Mouse (Mus musculus) lung, embryonic 16.5 days (tissue): ENCODE results near the gene Atm. TPM values are rescaled to one million over a fixed set of nuclear protein-coding genes. Genes with fewer than 3 reads are reported as not detected.

ENCODE experiments used
- ATAC-seq: fragments of 200-750 bp; cut with Nextera tagmentation; 2 replicates; pipeline ENCODE4 v1.8.0; 2017; ENCODE audit warnings: low read depth, mild to moderate bottlenecking, moderate library complexity
- H3K27ac ChIP-seq: fragments of 300-500 bp; sonication (generic); 2 replicates; pipeline ENCODE4 v1.5.1; 2014; ENCODE audit warnings: mild to moderate bottlenecking, control low read depth, low read length
- H3K27me3 ChIP-seq: fragments of 300-500 bp; sonication (generic); 2 replicates; pipeline ENCODE4 v1.6.1; 2014; ENCODE audit warnings: low read depth, low read length, mixed read lengths; ENCODE audit not compliant: control insufficient read depth, insufficient read depth
- H3K36me3 ChIP-seq: fragments of 300-500 bp; sonication (generic); 2 replicates; pipeline ENCODE4 v1.6.1; 2014; ENCODE audit warnings: low read length; ENCODE audit not compliant: control insufficient read depth, insufficient read depth
- H3K4me1 ChIP-seq: fragments of 300-500 bp; sonication (generic); replicated peaks from 2 replicates; pipeline ENCODE4 v1.6.1; 2014; ENCODE audit warnings: low read length, mixed read lengths; ENCODE audit not compliant: control insufficient read depth, insufficient read depth
- H3K4me2 ChIP-seq: fragments of 300-500 bp; sonication (generic); 2 replicates; pipeline ENCODE4 v1.6.1; 2014; ENCODE audit warnings: low read depth, low read length, control low read depth
- H3K4me3 ChIP-seq: fragments of 300-500 bp; sonication (generic); 2 replicates; pipeline ENCODE4 v1.5.1; 2014; ENCODE audit warnings: mild to moderate bottlenecking, low read length, control low read depth
- H3K9ac ChIP-seq: fragments of 300-500 bp; sonication (generic); 2 replicates; pipeline ENCODE4 v1.6.1; 2014; ENCODE audit warnings: low read length, control low read depth
- H3K9me3 ChIP-seq: fragments of 300-500 bp; sonication (generic); 2 replicates; pipeline ENCODE4 v1.6.1; 2016; ENCODE audit warnings: low read length; ENCODE audit not compliant: control insufficient read depth
- WGBS: fragments of 180-500 bp; shearing (Covaris S2); extraction: QIAGEN DNeasy Blood & Tissue Kit; methylation state at CpG from one replicate; pipeline ENCODE4 v1.1.7; 2014; 5-methylcytosine and 5-hydroxymethylcytosine counted together
- polyA plus RNA-seq: library from polyadenylated mRNA; unstranded; fragments of >200 nt; fragmentation: Nextera tagmentation; extraction: Ambion mirVana; gene quantifications from 2 replicates; pipeline ENCODE4 v1.2.1, GENCODE M21; 2015

The Atm gene
- 8.9 and 9.9 TPM in 2 replicates for polyA plus RNA-seq

DNA sequence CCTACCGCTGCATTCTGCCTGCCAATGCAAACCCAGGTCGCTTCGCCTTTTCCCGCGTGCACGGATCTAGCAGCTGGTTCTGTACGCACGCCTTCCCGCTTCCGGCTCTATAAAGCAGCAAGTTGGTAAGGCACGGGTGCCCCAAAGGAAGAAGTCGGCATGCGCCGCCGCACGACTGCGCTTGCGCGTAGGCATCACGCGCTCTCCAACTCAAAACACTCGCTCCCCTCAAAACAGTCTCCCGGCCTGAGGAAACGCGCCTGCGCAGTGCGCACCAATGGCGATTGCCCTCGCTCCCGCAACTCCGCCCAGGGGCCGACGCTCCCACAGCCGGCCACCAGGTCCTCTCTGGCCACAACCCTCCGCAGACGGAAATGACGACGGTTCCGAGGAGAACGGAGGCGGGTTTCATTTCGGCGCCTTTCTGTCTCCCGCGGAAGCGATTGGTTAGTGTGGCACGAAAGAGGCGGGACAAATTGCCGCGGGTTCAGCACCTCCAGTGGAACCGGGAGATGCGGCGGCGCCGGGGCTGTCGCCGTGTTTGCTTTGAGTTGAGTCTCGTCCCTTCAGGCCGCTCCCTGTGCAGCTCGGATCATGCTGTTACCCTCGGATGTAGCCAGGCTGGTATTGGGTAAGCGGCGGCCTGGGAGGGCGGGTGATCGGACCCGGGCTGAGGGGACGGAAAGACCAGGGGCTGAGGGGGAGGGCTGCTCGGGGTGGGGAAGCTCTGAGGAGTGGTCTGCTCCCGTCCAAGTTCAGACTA is at the start of gene Atm, which contains the start of gene Npat:
Gene Atm, minus strand, starts transcription at position 183 of the 763 bp plus-strand sequence.
Gene Npat, plus strand, starts transcription at position 490 of the 763 bp plus-strand sequence.
- WGBS = under 1% methylated on average over 69 of the region's 69 CpGs
- ATAC-seq = peak; percentile 100

DNA sequence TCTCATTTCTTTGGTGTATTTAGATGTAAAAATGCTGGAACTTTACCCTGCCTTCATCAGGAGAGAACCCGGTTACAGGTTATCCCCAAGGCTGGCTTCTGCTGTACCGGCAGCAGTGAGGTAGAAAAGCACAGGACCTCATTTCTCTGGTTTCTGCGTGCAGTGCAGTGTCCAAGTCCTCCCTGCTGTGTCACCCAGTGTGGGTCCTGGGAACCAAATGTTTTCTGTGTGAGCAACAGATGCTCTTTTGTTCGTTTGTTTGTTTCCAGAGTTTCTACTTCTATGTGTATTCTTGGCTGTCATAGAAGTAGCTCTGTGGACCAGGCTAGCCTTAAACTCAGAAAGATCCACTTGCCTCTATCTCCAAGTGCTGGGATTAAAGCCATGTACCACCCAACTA is 45.3 kb upstream of the Atm start:
- Histone ChIP-seq H3K27me3 (no peaks in the 10 kb centered on the region), H3K27ac (no peak overlapping the region), H3K9ac (no peak overlapping the region), H3K36me3 (peaks cover 39% of the 10 kb centered on the region), H3K9me3 (no peaks in the 10 kb centered on the region), H3K4me2 (no peak overlapping the region), H3K4me1 (no peaks in the 10 kb centered on the region), H3K4me3 (no peak overlapping the region)
- ATAC-seq = no peak
- 82% methylated on average over 4 of the region's 4 CpGs for WGBS

More for the DNA sequence above, at the start of gene Atm, which contains the start of gene Npat:
- H3K4me1 ChIP-seq = peaks cover 11% of the 10 kb centered on the region
- H3K27ac ChIP-seq = peak within 1 kb of the TSS; percentile 93
- peak within 1 kb of the TSS; percentile 87 for H3K9ac ChIP-seq
- H3K36me3 ChIP-seq = no peaks in the 10 kb centered on the region
- H3K27me3 ChIP-seq = no peaks in the 10 kb centered on the region
- H3K4me3 ChIP-seq = peak within 1 kb of the TSS; percentile 77
- H3K9me3 ChIP-seq = no peaks in the 10 kb centered on the region
- H3K4me2 ChIP-seq = peak within 1 kb of the TSS; percentile 95

DNA sequence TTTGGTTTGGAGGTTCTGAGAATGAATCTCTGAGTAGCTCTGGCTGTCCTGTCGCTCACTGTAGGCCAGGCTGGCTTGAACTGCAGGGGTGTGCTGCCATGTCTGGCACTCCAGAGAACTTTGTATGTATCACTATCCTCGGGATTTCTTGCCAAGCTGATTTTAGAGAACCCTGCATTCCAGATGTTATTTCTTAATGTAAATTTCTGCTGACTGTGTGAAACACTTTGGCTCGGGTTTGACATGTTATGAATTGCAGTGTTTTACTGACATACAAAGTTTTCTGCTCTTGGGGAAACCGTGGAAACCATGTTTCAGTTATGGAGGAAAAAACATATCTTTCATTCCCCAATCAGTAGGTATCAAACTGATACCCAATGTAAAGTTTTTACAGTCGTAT is 39.2 kb upstream of the Atm start:
- no peaks in the 10 kb centered on the region for H3K27me3 ChIP-seq
- H3K36me3 ChIP-seq = peaks cover 19% of the 10 kb centered on the region
- H3K4me2 ChIP-seq = no peak overlapping the region
- 69% methylated on average over 5 of the region's 5 CpGs for WGBS
- H3K9ac ChIP-seq = no peak overlapping the region
- no peak overlapping the region for H3K4me3 ChIP-seq
- ATAC-seq = no peak
- no peaks in the 10 kb centered on the region for H3K4me1 ChIP-seq
- no peaks in the 10 kb centered on the region for H3K9me3 ChIP-seq
- no peak overlapping the region for H3K27ac ChIP-seq

DNA sequence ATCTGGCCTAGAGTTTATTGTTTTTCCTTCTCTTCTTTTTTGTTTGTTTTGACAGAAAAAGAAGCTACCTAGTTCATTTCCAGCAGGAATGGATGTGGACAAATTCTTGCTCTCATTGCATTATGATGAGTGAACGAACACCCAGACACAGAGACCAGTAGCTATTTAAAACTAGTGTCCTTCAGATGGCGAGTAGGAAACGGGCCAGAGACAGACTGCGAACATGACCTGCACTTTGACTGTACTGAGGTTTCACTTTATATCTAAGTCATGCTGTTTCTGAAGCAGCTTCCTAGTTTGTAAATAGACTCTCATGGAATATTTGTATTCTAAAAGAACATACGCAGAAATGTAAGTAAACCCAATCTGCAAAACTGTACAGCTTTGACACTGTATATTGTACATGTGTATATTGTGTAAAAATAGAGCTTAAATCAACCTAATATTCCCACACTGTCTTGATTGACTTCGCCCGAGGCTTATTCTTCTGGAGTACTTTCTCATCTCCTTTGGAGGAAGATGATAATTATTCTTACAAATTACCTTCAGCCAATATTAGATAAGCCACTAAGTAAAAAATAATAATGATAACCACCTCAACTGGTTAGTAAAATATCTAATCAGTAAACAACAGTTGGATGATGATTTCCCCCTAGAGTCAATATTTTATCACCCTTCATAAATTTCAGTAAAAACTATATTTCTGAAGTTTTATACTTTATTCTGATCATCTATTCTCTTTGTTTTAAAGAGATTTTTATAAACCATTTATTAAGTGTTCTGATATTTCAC is 36.2 kb upstream of the Atm start:
- Histone ChIP-seq H3K27me3 (no peaks in the 10 kb centered on the region), H3K36me3 (peaks cover 19% of the 10 kb centered on the region), H3K4me3 (no peak overlapping the region), H3K4me2 (no peak overlapping the region), H3K9me3 (no peaks in the 10 kb centered on the region), H3K9ac (no peak overlapping the region), H3K27ac (no peak overlapping the region), H3K4me1 (no peaks in the 10 kb centered on the region)
- ATAC-seq = no peak
- WGBS = 88% methylated on average over 7 of the region's 7 CpGs

DNA sequence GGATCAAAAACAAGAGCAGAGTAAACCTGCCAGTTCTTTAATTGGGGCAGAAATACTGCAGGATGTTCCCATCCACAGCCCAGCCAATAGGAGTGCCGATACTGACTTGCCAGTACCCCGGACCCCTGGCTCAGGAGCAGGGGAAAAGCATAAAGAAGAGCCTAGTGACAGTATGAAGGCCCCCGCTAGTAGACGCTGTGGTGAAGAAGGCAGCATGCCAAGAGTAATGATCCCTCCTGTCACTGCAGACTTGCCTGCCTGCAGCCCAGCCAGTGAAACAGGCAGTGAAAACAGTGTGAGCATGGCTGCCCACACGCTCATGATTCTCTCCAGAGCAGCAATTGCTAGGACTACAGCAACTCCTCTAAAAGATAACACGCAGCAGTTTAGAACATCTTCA is 34.1 kb upstream of the Atm start:
- Histone ChIP-seq H3K36me3 (peaks cover 31% of the 10 kb centered on the region), H3K9me3 (no peaks in the 10 kb centered on the region), H3K27me3 (no peaks in the 10 kb centered on the region), H3K9ac (no peak overlapping the region), H3K4me1 (no peaks in the 10 kb centered on the region), H3K4me3 (no peak overlapping the region), H3K4me2 (no peak overlapping the region), H3K27ac (no peak overlapping the region)
- 84% methylated on average over 6 of the region's 6 CpGs for WGBS
- no peak for ATAC-seq

DNA sequence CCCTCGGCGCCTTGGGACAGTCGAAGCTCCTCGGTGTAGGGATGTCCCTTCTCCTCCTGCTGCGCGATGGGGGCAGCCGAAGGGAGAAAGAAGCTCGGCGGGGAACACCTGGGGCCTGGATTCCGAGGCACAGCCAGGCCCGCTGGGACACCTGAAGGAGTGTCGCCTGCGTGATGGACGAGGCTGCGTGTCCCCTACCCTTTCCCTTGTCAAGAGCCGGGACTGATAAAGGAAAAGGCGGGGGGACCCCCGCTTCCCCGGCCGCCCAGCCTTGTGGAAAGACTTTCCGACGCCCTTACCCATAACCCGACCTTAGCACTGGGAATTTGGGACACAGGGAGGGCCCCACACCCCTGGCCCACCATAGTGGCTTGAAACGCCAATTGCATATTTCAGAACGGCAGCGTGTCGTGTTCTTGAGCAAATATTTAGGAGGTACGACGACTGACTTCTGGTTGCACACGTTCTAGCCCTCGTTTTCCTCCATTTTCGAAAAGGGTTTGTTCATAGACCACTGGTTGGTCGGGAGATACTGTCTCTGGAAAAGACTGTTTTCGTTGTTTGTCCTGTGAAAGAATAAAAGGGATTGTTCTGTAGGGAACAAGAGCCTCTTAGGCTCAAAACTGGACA is 911 bp upstream of the Atm start:
- Histone ChIP-seq H3K4me2 (peak overlapping the region; percentile 60), H3K4me1 (peaks cover 11% of the 10 kb centered on the region), H3K27me3 (no peaks in the 10 kb centered on the region), H3K27ac (peak overlapping the region; percentile 93), H3K36me3 (no peaks in the 10 kb centered on the region), H3K9me3 (no peaks in the 10 kb centered on the region), H3K9ac (peak overlapping the region; percentile 87), H3K4me3 (peak overlapping the region; percentile 77)
- no peak for ATAC-seq
- WGBS = 0% methylated on average over 32 of the region's 34 CpGs

DNA sequence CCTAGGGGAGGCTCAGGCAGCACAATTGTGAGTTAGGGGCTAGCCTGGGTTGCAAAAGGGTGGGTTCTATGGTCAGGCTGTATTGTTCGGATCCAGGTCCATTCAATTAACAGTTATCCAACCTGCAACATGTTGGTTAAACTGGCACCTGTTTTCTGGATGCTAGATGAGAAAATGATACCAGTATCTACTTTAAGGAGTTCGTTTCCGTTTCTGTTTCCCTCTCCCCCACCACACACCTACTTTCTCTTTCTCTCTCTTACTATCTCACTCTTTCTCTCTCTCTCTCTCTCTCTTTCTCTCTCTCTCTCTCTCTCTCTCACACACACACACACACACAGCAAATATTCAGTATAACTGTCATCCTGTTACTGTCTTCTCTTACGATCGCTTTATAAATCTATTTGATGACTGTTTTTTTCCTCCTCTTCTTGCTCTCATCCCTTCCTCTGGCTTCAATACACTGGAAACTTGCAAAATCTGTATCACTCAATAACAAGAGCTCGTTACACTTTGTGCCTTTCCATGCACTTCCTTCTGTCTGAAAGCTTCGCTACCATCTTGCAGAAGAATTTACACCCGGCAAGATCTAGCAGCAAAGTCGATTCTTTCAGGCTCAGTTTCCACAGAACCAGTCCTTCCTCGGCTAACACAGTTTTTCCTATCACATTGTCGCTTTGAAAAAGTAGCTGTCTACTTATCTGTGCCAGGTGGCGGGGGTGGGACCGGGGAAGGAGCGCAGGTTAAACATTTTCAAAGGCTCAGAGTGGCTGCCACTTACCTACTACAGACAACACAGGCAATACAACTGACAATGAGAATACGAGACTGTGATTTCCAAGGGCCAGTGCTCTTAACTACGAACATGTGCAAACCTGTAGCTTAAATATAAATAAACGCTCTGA is 872 bp downstream of the Atm start:
- ATAC-seq = no peak
- peak overlapping the region; percentile 90 for H3K27ac ChIP-seq
- peak overlapping the region; percentile 95 for H3K4me2 ChIP-seq
- peaks cover 11% of the 10 kb centered on the region for H3K4me1 ChIP-seq
- peak overlapping the region; percentile 75 for H3K9ac ChIP-seq
- no peaks in the 10 kb centered on the region for H3K9me3 ChIP-seq
- H3K4me3 ChIP-seq = peak overlapping the region; percentile 77
- H3K36me3 ChIP-seq = no peaks in the 10 kb centered on the region
- WGBS = 10% methylated on average over 17 of the region's 17 CpGs
- no peaks in the 10 kb centered on the region for H3K27me3 ChIP-seq

DNA sequence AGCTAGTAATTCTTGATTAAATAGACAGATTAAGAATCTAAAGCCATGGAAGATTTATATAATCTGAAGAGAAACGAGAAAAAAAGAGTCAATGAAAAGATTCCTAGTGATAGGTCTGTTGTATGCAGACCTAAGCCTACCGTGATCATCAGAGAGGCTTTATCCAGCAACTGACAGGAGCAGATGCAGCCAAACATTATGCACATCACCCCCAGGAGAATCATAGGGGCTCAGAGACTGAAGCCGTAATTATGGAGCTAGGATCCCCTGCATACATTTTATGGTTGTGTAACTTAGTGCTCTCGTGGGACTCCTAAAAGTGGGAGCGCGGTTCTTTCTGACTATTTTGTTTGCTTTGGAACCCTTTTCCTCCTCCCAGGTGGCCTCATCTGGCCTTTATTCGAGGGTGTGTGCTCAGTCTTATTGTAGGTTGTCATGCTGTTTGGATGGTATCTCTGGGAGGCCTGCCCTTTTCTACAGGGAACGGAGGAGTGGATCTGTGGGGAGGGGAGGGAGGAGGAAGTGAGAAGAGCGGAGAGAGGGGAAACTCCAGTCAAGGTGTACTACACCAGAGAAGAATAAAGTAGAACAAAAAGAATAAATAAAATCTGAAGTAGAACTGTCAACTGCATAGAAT is 19.0 kb downstream of the Atm start:
- ATAC-seq = no peak
- no peaks in the 10 kb centered on the region for H3K27me3 ChIP-seq
- peaks cover 5% of the 10 kb centered on the region; the same call in 1 of the 2 replicates for H3K36me3 ChIP-seq
- no peaks in the 10 kb centered on the region for H3K9me3 ChIP-seq
- no peak overlapping the region for H3K4me3 ChIP-seq
- no peaks in the 10 kb centered on the region for H3K4me1 ChIP-seq
- no peak overlapping the region for H3K4me2 ChIP-seq
- 68% methylated on average over 9 of the region's 9 CpGs for WGBS
- H3K9ac ChIP-seq = no peak overlapping the region
- H3K27ac ChIP-seq = no peak overlapping the region
